Mouse (Mus musculus) lung, adult 2 months (tissue): ENCODE data around the gene Igsf8.

Source experiments
- CTCF ChIP-seq: fragments of 200-500 bp; IDR thresholded peaks from 2 replicates; pipeline ENCODE4 v1.5.1; 2011; ENCODE audit warnings: mild to moderate bottlenecking, low read length, control low read depth; ENCODE audit not compliant: insufficient read depth
- POLR2A ChIP-seq: fragments of 200-500 bp; IDR thresholded peaks from 2 replicates; pipeline ENCODE4 v1.6.1; 2011; ENCODE audit warnings: low read depth, mild to moderate bottlenecking, control low read depth, low read length, borderline replicate concordance; ENCODE audit errors: extremely low read depth

DNA sequence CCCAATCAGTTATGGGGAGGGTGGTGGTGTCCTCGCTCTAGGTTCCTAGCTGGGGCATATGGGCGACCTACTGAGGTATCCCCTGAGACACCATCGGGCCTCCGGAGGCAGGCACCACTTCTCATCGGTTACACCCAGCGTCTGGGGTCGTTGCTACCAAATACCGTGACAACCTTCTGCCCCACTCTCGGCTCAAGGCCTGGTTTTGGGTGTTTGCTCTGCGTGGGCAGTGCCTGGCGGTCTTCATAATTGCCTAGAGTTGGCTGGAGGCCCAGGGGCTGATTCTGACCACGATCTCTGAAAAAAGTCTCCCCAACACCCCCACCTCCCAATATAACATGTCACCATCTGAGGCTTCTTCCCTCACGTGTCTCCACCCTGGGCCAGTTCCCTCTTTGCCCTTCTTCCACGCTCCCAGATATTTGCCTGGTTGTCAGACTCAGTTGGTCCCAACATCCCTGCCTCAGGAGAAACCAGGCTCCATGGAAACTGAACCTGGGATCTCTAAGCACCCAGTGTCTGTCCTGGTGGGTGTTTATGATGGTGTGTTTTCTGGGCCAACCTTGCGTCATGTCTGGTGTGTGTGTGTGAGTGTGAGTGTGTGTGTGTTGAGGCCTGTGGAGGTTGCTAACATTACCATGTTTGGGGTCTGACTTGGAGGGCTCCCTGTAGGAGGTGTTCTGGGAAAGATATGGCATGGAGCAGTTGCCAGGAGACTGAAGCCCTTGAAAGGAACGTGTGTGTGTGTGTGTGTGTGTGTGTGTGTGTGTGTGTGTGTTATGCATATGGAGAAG lies 51.5 kb downstream of the Igsf8 start:
- TF ChIP-seq POLR2A: no peak
- no peak for TF ChIP-seq CTCF
